Mouse (Mus musculus) heart, postnatal 0 days (tissue): ENCODE results near the gene Coq7.

ENCODE experiments used
- CTCF ChIP-seq: IDR thresholded peaks from 2 replicates; pipeline ENCODE4 v1.5.1; 2016; ENCODE audit warnings: antibody characterized with exemption, control low read depth, low read depth
- EP300 ChIP-seq: IDR thresholded peaks from 2 replicates; pipeline ENCODE4 v1.6.1; 2016; ENCODE audit warnings: antibody characterized with exemption, low read depth

- TF ChIP-seq CTCF (no peak; the same call in 1 of the 2 replicates), EP300 (no peak)
These were observed 42.3 kb downstream of the Coq7 start for GRCm38 (mm10) chr7:118490666-118491430.
